Mouse (Mus musculus) kidney, adult 2 months (tissue): ENCODE data around the gene 4930415O20Rik. TPM values are rescaled to one million over a fixed set of nuclear protein-coding genes. Genes with fewer than 3 reads are reported as not detected.

Source experiments
- DNase-seq: peaks from one replicate; pipeline ENCODE4 v3.0.0; 2021
- H3K27ac ChIP-seq: fragments of 200-500 bp; 2 replicates; pipeline ENCODE4 v1.5.1; 2012; ENCODE audit warnings: low read depth, low read length, control low read depth, inconsistent platforms; ENCODE audit not compliant: insufficient read depth
- H3K27me3 ChIP-seq: fragments of 200-500 bp; replicated peaks from 2 replicates; pipeline ENCODE4 v1.6.1; 2012; ENCODE audit warnings: mild to moderate bottlenecking, moderate library complexity, low read length, inconsistent platforms; ENCODE audit not compliant: control insufficient read depth, insufficient read depth
- H3K36me3 ChIP-seq: fragments of 200-500 bp; 2 replicates; pipeline ENCODE4 v1.6.1; 2012; ENCODE audit warnings: mild to moderate bottlenecking, moderate library complexity, low read length, inconsistent platforms; ENCODE audit not compliant: control insufficient read depth, insufficient read depth
- H3K4me1 ChIP-seq: fragments of 200-500 bp; 2 replicates; pipeline ENCODE4 v1.6.1; 2011; ENCODE audit warnings: low read length; ENCODE audit not compliant: control insufficient read depth, insufficient read depth
- H3K4me3 ChIP-seq: fragments of 200-500 bp; 2 replicates; pipeline ENCODE4 v1.5.1; 2011; ENCODE audit warnings: mild to moderate bottlenecking, low read depth, low read length, control low read depth; ENCODE audit not compliant: insufficient read depth
- CTCF ChIP-seq: fragments of 200-500 bp; conservative IDR thresholded peaks from 2 replicates; pipeline ENCODE4 v1.5.1; 2011; ENCODE audit warnings: low read depth, mild to moderate bottlenecking, control low read depth, low read length, moderate library complexity, mixed read lengths; ENCODE audit not compliant: insufficient read depth, insufficient read length
- POLR2A ChIP-seq: fragments of 200-500 bp; IDR thresholded peaks from one replicate; pipeline ENCODE4 v1.6.1; 2011; ENCODE audit warnings: low read depth, low read length, control low read depth
- WGBS: fragments of 180-500 bp; shearing (Covaris S2); methylation state at CpG from one replicate; pipeline ENCODE4 v1.1.7; 2018; 5-methylcytosine and 5-hydroxymethylcytosine counted together
- polyA plus RNA-seq: library from polyadenylated mRNA; depleted of rRNA; stranded (reverse); fragments of >200 nt; gene quantifications from 2 replicates; pipeline ENCODE4 v1.2.3, GENCODE M21; 2012

Gene 4930415O20Rik
- polyA plus RNA-seq, 1 experiment = 1.0 TPM

GRCm38 (mm10) chr15:98545151-98545550, 25.7 kb upstream of the 4930415O20Rik start:
- Histone ChIP-seq H3K4me1 (no peaks in the 10 kb centered on the region), H3K4me3 (no peak overlapping the region), H3K36me3 (peaks cover 4% of the 10 kb centered on the region), H3K27me3 (no peaks in the 10 kb centered on the region), H3K27ac (no peak overlapping the region)
- TF ChIP-seq POLR2A (no peak), CTCF (no peak)
- no peak for DNase-seq
- WGBS = 92% methylated on average over 3 of the region's 3 CpGs

- DNase-seq = no peak
- peaks cover 8% of the 10 kb centered on the region for H3K36me3 ChIP-seq
- 90% methylated on average over 5 of the region's 5 CpGs for WGBS
- H3K4me1 ChIP-seq = no peaks in the 10 kb centered on the region
- TF ChIP-seq POLR2A (no peak), CTCF (no peak)
- no peak overlapping the region for H3K27ac ChIP-seq
- H3K27me3 ChIP-seq = no peaks in the 10 kb centered on the region
- H3K4me3 ChIP-seq = no peak overlapping the region
These were observed 24.0 kb upstream of the 4930415O20Rik start for GRCm38 (mm10) chr15:98546843-98547242.

GRCm38 (mm10) chr15:98552758-98553157, 18.0 kb upstream of the 4930415O20Rik start:
- H3K27me3 ChIP-seq = no peaks in the 10 kb centered on the region
- WGBS = 86% methylated on average over 2 of the region's 2 CpGs
- no peaks in the 10 kb centered on the region for H3K4me1 ChIP-seq
- H3K27ac ChIP-seq = no peak overlapping the region
- H3K36me3 ChIP-seq = peaks cover 6% of the 10 kb centered on the region; the same call in 1 of the 2 replicates
- no peak overlapping the region for H3K4me3 ChIP-seq
- TF ChIP-seq POLR2A (no peak), CTCF (no peak)
- no peak for DNase-seq

DNA sequence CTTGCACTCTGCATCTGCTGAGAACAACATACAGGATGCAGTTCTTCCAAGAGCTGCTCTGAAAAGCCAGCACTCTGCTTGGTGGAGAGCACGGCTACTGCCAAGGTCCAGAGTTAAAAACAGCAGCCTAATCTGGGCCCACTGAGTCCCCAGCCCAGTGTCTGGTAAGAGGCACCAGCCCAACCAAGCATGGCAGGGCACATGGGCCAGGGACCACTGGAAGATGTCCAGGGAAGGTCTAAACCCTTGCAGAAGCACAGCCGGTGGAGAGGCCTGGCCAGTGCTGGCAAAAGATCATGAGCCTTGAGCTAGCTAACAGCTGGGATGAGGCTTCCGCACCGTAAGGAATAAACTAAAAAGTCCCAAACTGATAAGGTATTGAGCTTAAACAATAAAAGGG, 14.9 kb upstream of the 4930415O20Rik start:
- 73% methylated on average over 4 of the region's 4 CpGs for WGBS
- peaks cover 13% of the 10 kb centered on the region; the same call in 1 of the 2 replicates for H3K36me3 ChIP-seq
- no peaks in the 10 kb centered on the region for H3K4me1 ChIP-seq
- H3K4me3 ChIP-seq = no peak overlapping the region
- no peak for DNase-seq
- TF ChIP-seq CTCF = no peak
- no peak for TF ChIP-seq POLR2A
- H3K27me3 ChIP-seq = no peaks in the 10 kb centered on the region
- no peak overlapping the region for H3K27ac ChIP-seq

- H3K27ac ChIP-seq = no peak overlapping the region
- H3K4me1 ChIP-seq = no peaks in the 10 kb centered on the region
- WGBS = 87% methylated on average over 5 of the region's 5 CpGs
- H3K27me3 ChIP-seq = no peaks in the 10 kb centered on the region
- peaks cover 8% of the 10 kb centered on the region; the same call in 1 of the 2 replicates for H3K36me3 ChIP-seq
- no peak overlapping the region for H3K4me3 ChIP-seq
- TF ChIP-seq POLR2A (no peak), CTCF (no peak)
- DNase-seq = no peak
These were observed 13.6 kb upstream of the 4930415O20Rik start for GRCm38 (mm10) chr15:98557186-98557585.

GRCm38 (mm10) chr15:98566973-98567277, 3.9 kb upstream of the 4930415O20Rik start:
- no peaks in the 10 kb centered on the region for H3K27me3 ChIP-seq
- peak overlapping the region; percentile 85 for H3K27ac ChIP-seq
- WGBS = under 1% methylated on average over 15 of the region's 15 CpGs
- H3K4me1 ChIP-seq = peaks cover 4% of the 10 kb centered on the region; the same call in 1 of the 2 replicates
- no peaks in the 10 kb centered on the region for H3K36me3 ChIP-seq
- H3K4me3 ChIP-seq = peak overlapping the region; percentile 89
- DNase-seq = no peak
- TF ChIP-seq POLR2A (no peak), CTCF (no peak)

- TF ChIP-seq POLR2A (peak; percentile 85), CTCF (peak; percentile 33; the same call in 1 of the 2 replicates)
- Histone ChIP-seq H3K4me3 (peak overlapping the region; percentile 89), H3K27me3 (no peaks in the 10 kb centered on the region), H3K36me3 (no peaks in the 10 kb centered on the region), H3K4me1 (peaks cover 4% of the 10 kb centered on the region; the same call in 1 of the 2 replicates), H3K27ac (peak overlapping the region; percentile 85)
- peak; percentile 100 for DNase-seq
- WGBS = under 1% methylated on average over 88 of the region's 88 CpGs
These were observed 3.3 kb upstream of the 4930415O20Rik start for GRCm38 (mm10) chr15:98567278-98568134.
